Mouse (Mus musculus) midbrain, postnatal 0 days (tissue): ENCODE results near the gene Abca2. TPM values are rescaled to one million over a fixed set of nuclear protein-coding genes. Genes with fewer than 3 reads are reported as not detected.

ENCODE experiments used
- ATAC-seq: fragments of 200-750 bp; cut with Nextera tagmentation; 2 replicates; pipeline ENCODE4 v1.8.0; 2017; ENCODE audit warnings: moderate number of reproducible peaks, mild to moderate bottlenecking, moderate TSS enrichment, moderate library complexity; ENCODE audit not compliant: low FRiP score
- DNase-seq: peaks from one replicate; pipeline ENCODE4 v3.0.0-alpha.2; 2015; ENCODE audit warnings: low spot score
- H3K27ac ChIP-seq: fragments of 300-500 bp; sonication (generic); 2 replicates; pipeline ENCODE4 v1.5.1; 2014; ENCODE audit warnings: low read depth, mild to moderate bottlenecking, low read length, mixed read lengths
- H3K27me3 ChIP-seq: fragments of 300-500 bp; sonication (generic); 2 replicates; pipeline ENCODE4 v1.6.1; 2014; ENCODE audit warnings: low read length, control low read depth, mixed read lengths; ENCODE audit not compliant: insufficient read depth
- H3K36me3 ChIP-seq: fragments of 300-500 bp; sonication (generic); 2 replicates; pipeline ENCODE4 v1.6.1; 2014; ENCODE audit warnings: low read length, control low read depth, mixed read lengths; ENCODE audit not compliant: insufficient read depth
- H3K4me1 ChIP-seq: fragments of 300-500 bp; sonication (generic); 2 replicates; pipeline ENCODE4 v1.6.1; 2014; ENCODE audit warnings: mild to moderate bottlenecking, control low read depth, antibody characterized with exemption, low read length, mixed read lengths; ENCODE audit not compliant: insufficient read depth
- H3K4me2 ChIP-seq: fragments of 300-500 bp; sonication (generic); 2 replicates; pipeline ENCODE4 v1.6.1; 2014; ENCODE audit warnings: low read depth, mild to moderate bottlenecking, low read length, mixed read lengths; ENCODE audit not compliant: poor library complexity, severe bottlenecking
- H3K4me3 ChIP-seq: fragments of 300-500 bp; sonication (generic); 2 replicates; pipeline ENCODE4 v1.5.1; 2014; ENCODE audit warnings: low read depth, mild to moderate bottlenecking, low read length, moderate library complexity
- H3K9ac ChIP-seq: fragments of 300-500 bp; sonication (generic); replicated peaks from 2 replicates; pipeline ENCODE4 v1.6.1; 2014; ENCODE audit warnings: mild to moderate bottlenecking, low read length, moderate library complexity, mixed read lengths; ENCODE audit not compliant: poor library complexity, severe bottlenecking
- H3K9me3 ChIP-seq: fragments of 300-500 bp; sonication (generic); 2 replicates; pipeline ENCODE4 v1.6.1; 2016; ENCODE audit warnings: low read length, control low read depth
- CTCF ChIP-seq: IDR thresholded peaks from 2 replicates; pipeline ENCODE4 v1.5.1; 2016; ENCODE audit warnings: antibody characterized with exemption, mild to moderate bottlenecking
- WGBS: fragments of 180-500 bp; shearing (Covaris S2); extraction: QIAGEN DNeasy Blood & Tissue Kit; methylation state at CpG from one replicate; pipeline ENCODE4 v1.1.7; 2014; 5-methylcytosine and 5-hydroxymethylcytosine counted together
- microRNA-seq: library from miRNA; unstranded; fragments of <30 nt; microRNA quantifications from one replicate; pipeline ENCODE4, GENCODE M21; 2016; ENCODE audit warnings: borderline number of aligned reads
- polyA plus RNA-seq: library from polyadenylated mRNA; unstranded; fragments of >200 nt; fragmentation: Nextera tagmentation; extraction: Ambion mirVana; gene quantifications from 2 replicates; pipeline ENCODE4 v1.2.1, GENCODE M21; 2015
- total RNA-seq: library from RNA; depleted of rRNA; stranded (reverse); fragments of >200 nt; gene quantifications from 2 replicates; pipeline ENCODE4 v1.2.3, GENCODE M21; 2014; rRNA removed

Gene Abca2
- total and polyA plus RNA-seq, 2 experiments from 2014 or later = 13.5 to 84.3 TPM

DNA sequence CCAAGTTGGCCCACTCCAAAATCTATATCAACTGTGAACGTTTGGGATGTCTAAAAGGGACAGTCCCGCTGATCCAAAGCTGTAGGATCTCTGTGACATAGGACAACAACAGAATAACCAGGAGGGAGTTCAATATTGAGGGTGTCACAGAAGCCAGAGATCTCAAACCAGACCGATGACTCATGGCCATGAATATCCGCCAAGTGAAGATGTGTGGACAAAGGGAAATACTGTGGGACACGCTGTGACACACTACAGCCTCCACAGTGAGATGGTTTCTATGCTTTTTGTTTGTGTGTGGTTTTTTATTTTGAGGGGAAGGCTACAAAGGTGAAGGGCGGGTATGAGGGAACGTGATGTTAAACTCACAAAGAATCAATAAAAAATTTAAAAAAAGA is 60.2 kb downstream of the Abca2 start:
- no peaks in the 10 kb centered on the region for H3K36me3 ChIP-seq
- no peak for ATAC-seq
- no peak for TF ChIP-seq CTCF
- no peak overlapping the region for H3K27ac ChIP-seq
- no peaks in the 10 kb centered on the region for H3K9me3 ChIP-seq
- H3K4me1 ChIP-seq = no peaks in the 10 kb centered on the region
- H3K9ac ChIP-seq = no peak overlapping the region
- no peaks in the 10 kb centered on the region for H3K27me3 ChIP-seq
- no peak for DNase-seq
- 83% methylated on average over 7 of the region's 7 CpGs for WGBS
- no peak overlapping the region for H3K4me3 ChIP-seq
- no peak overlapping the region for H3K4me2 ChIP-seq

DNA sequence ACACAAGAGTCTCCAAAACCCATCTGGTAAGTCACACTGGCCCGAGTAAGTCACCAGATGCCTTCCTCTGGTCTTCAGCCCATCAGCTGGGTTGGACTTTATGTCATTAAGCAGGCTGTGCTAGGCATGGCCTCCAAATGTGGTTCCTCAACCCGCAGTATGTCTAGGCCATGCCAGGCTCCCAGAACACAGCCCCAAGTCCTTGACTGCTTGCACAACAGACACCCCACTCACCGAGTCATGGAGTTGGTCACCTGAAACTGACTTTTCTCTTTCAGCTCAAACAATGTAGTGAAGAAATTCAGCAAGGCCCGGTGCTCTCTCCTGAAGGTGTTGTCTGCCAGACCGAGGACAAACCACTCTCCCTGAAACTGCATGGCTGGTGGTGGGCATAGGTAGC is 64.5 kb downstream of the Abca2 start:
- 82% methylated on average over 5 of the region's 5 CpGs for WGBS
- ATAC-seq (no peak), DNase-seq (no peak)
- no peak overlapping the region for H3K4me2 ChIP-seq
- H3K36me3 ChIP-seq = no peaks in the 10 kb centered on the region
- H3K27ac ChIP-seq = no peak overlapping the region
- no peaks in the 10 kb centered on the region for H3K4me1 ChIP-seq
- TF ChIP-seq CTCF = no peak
- H3K9me3 ChIP-seq = no peaks in the 10 kb centered on the region
- no peak overlapping the region for H3K4me3 ChIP-seq
- H3K9ac ChIP-seq = no peak overlapping the region
- H3K27me3 ChIP-seq = no peaks in the 10 kb centered on the region

DNA sequence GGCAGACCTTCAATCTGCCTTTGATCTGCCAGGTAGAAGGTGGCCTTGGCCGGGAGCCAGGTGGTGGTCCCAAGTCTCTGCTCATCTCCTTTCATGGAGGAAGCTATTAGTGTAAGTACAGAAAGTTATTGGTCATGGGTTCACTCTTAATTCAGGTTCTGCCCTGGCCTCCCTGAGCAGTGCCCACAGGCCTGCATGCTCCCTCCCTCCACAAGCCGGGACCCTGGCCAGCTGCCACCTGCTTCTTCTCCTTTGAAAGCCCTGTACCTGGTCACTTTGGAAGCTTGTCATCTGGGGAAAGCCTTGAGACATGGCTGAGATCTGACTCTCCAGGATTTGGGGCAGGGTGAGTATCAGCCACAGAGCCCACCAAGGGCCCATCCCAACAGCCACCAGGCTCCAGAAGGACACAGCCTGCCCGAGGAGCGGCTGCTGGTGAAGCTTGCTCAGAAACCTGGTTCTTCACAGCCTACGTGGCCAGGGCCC is 65.0 kb downstream of the Abca2 start, which contains the start of gene Lcn12:
Lcn12 (minus strand) TSS at position 436 of the 486 bp plus-strand sequence.
- no peak within 1 kb of the TSS for H3K4me2 ChIP-seq
- H3K36me3 ChIP-seq = no peaks in the 10 kb centered on the region
- no peaks in the 10 kb centered on the region for H3K9me3 ChIP-seq
- no peak for DNase-seq
- H3K4me1 ChIP-seq = no peaks in the 10 kb centered on the region; the same call in 1 of the 2 replicates
- 88% methylated on average over 5 of the region's 5 CpGs for WGBS
- TF ChIP-seq CTCF = no peak
- H3K9ac ChIP-seq = no peak within 1 kb of the TSS
- no peak within 1 kb of the TSS for H3K4me3 ChIP-seq
- no peaks in the 10 kb centered on the region for H3K27me3 ChIP-seq
- no peak for ATAC-seq
- H3K27ac ChIP-seq = no peak within 1 kb of the TSS

DNA sequence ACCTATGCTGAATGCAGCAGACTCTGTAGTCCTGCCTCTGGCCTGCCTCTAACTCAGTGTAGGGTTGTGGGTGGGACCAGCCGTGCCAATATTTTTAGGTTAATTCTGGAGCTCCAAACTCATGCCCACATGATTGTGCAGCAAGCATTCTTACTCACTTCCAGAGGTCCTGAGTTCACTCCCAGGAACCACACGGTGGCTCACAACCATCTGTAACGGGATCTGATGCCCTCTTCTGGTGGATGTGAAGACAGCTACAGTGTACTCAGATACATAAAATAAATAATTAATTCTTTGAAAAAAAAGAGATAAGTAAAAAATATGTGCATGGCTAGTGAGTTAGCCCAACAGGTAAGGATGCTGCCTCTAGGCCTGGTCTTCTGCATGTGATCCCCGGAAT is 68.0 kb downstream of the Abca2 start:
- H3K27me3 ChIP-seq = no peaks in the 10 kb centered on the region
- peak; percentile 50 for DNase-seq
- 41% methylated on average over 4 of the region's 4 CpGs for WGBS

More for the DNA sequence above, 68.0 kb downstream of the Abca2 start:
- TF ChIP-seq CTCF = peak; percentile 71
- ATAC-seq = no peak
- no peak overlapping the region for H3K27ac ChIP-seq
- H3K4me2 ChIP-seq = no peak overlapping the region
- H3K4me1 ChIP-seq = peaks cover 4% of the 10 kb centered on the region; the same call in 1 of the 2 replicates
- H3K4me3 ChIP-seq = no peak overlapping the region
- no peaks in the 10 kb centered on the region for H3K9me3 ChIP-seq
- H3K36me3 ChIP-seq = no peaks in the 10 kb centered on the region
- no peak overlapping the region for H3K9ac ChIP-seq

Small RNA genes lying within 50 kb of the gene (microRNA-seq; reads per million reads assigned to microRNA genes)
- 2.3 reads per million for gene Mir3087

Other genes starting within 250 kb of the Abca2 start
Only the 30 nearest of the 43 such genes appear.
- gene Rnf208, start 186.4 kb upstream of the Abca2 start, total RNA-seq = 130 and 157 TPM in 2 replicates
- 240 and 253 TPM in 2 replicates for gene Rnf208, start 186.4 kb upstream of the Abca2 start, polyA plus RNA-seq
- 1.2 TPM in 1 of 2 replicates, not detected in the other for gene Cysrt1, start 186.3 kb upstream of the Abca2 start, total RNA-seq
- 0.19 TPM in 1 of 2 replicates, not detected in the other for gene Cysrt1, start 186.3 kb upstream of the Abca2 start, polyA plus RNA-seq
- 7.3 and 12.3 TPM in 2 replicates for gene AL732309.1, start 181.8 kb upstream of the Abca2 start, total RNA-seq
- gene AL732309.1, start 181.8 kb upstream of the Abca2 start, polyA plus RNA-seq = 2.4 and 3.0 TPM in 2 replicates
- gene Tmem203, start 173.3 kb upstream of the Abca2 start, total RNA-seq = 34.4 and 47.8 TPM in 2 replicates
- 20.0 and 22.7 TPM in 2 replicates for gene Tmem203, start 173.3 kb upstream of the Abca2 start, polyA plus RNA-seq
- gene Tprn, start 166.1 kb upstream of the Abca2 start, total RNA-seq = 23.7 and 45.5 TPM in 2 replicates
- 17.8 and 18.1 TPM in 2 replicates for gene Tprn, start 166.1 kb upstream of the Abca2 start, polyA plus RNA-seq
- 71.7 and 83.9 TPM in 2 replicates for gene Ssna1, start 156.3 kb upstream of the Abca2 start, total RNA-seq
- gene Ssna1, start 156.3 kb upstream of the Abca2 start, polyA plus RNA-seq = 158 and 172 TPM in 2 replicates
- gene Anapc2, start 156.2 kb upstream of the Abca2 start, total RNA-seq = 35.0 and 39.3 TPM in 2 replicates
- 103 and 107 TPM in 2 replicates for gene Anapc2, start 156.2 kb upstream of the Abca2 start, polyA plus RNA-seq
- gene Tmem210, start 140.6 kb upstream of the Abca2 start, total RNA-seq = not detected in 2 replicates
- not detected in 2 replicates for gene Tmem210, start 140.6 kb upstream of the Abca2 start, polyA plus RNA-seq
- not detected in 2 replicates for gene Lrrc26, start 138.8 kb upstream of the Abca2 start, total RNA-seq
- 0.23 and 0.26 TPM in 2 replicates for gene Lrrc26, start 138.8 kb upstream of the Abca2 start, polyA plus RNA-seq
- gene Grin1, start 109.5 kb upstream of the Abca2 start, total RNA-seq = 120 and 146 TPM in 2 replicates
- 71.5 and 72.3 TPM in 2 replicates for gene Grin1, start 109.5 kb upstream of the Abca2 start, polyA plus RNA-seq
- 58.9 and 60.0 TPM in 2 replicates for gene Man1b1, start 96.4 kb upstream of the Abca2 start, total RNA-seq
- 42.2 and 53.1 TPM in 2 replicates for gene Man1b1, start 96.4 kb upstream of the Abca2 start, polyA plus RNA-seq
- 14.9 and 20.3 TPM in 2 replicates for gene Dpp7, start 72.3 kb upstream of the Abca2 start, total RNA-seq
- 22.7 and 26.2 TPM in 2 replicates for gene Dpp7, start 72.3 kb upstream of the Abca2 start, polyA plus RNA-seq
- gene Uap1l1, start 63.0 kb upstream of the Abca2 start, total RNA-seq = 7.9 and 9.9 TPM in 2 replicates
- gene Uap1l1, start 63.0 kb upstream of the Abca2 start, polyA plus RNA-seq = 11.7 and 14.1 TPM in 2 replicates
- gene Sapcd2, start 56.4 kb upstream of the Abca2 start, total RNA-seq = 18.9 and 21.6 TPM in 2 replicates
- 12.7 and 13.4 TPM in 2 replicates for gene Sapcd2, start 56.4 kb upstream of the Abca2 start, polyA plus RNA-seq
- 4.2 and 4.4 TPM in 2 replicates for gene Entpd2, start 32.8 kb upstream of the Abca2 start, total RNA-seq
- 10.4 and 10.6 TPM in 2 replicates for gene Entpd2, start 32.8 kb upstream of the Abca2 start, polyA plus RNA-seq
- gene Npdc1, start 29.4 kb upstream of the Abca2 start, total RNA-seq = 199 and 234 TPM in 2 replicates
- gene Npdc1, start 29.4 kb upstream of the Abca2 start, polyA plus RNA-seq = 470 and 481 TPM in 2 replicates
- gene Fut7, start 5.4 kb upstream of the Abca2 start, total RNA-seq = 0.42 and 1.6 TPM in 2 replicates
- 0.22 and 0.23 TPM in 2 replicates for gene Fut7, start 5.4 kb upstream of the Abca2 start, polyA plus RNA-seq
- 0.61 and 0.66 TPM in 2 replicates for gene Clic3, start 28.1 kb downstream of the Abca2 start, total RNA-seq
- gene Clic3, start 28.1 kb downstream of the Abca2 start, polyA plus RNA-seq = 2.0 and 2.4 TPM in 2 replicates
- 163 and 195 TPM in 2 replicates for gene Paxx, start 32.4 kb downstream of the Abca2 start, total RNA-seq
- gene Paxx, start 32.4 kb downstream of the Abca2 start, polyA plus RNA-seq = 151 and 165 TPM in 2 replicates
- 2,128 and 2,726 TPM in 2 replicates for gene Ptgds, start 41.3 kb downstream of the Abca2 start, total RNA-seq
- gene Ptgds, start 41.3 kb downstream of the Abca2 start, polyA plus RNA-seq = 2,827 and 3,075 TPM in 2 replicates
- not detected in 2 replicates for gene Lcn12, start 65.2 kb downstream of the Abca2 start, total RNA-seq
- gene Lcn12, start 65.2 kb downstream of the Abca2 start, polyA plus RNA-seq = not detected in 2 replicates
- 131 and 148 TPM in 2 replicates for gene Fbxw5, start 72.0 kb downstream of the Abca2 start, total RNA-seq
- 106 and 113 TPM in 2 replicates for gene Fbxw5, start 72.0 kb downstream of the Abca2 start, polyA plus RNA-seq
- gene C8g, start 73.0 kb downstream of the Abca2 start, total RNA-seq = 2.7 and 4.4 TPM in 2 replicates
- gene C8g, start 73.0 kb downstream of the Abca2 start, polyA plus RNA-seq = 6.8 TPM in 2 replicates
- gene Traf2, start 118.2 kb downstream of the Abca2 start, total RNA-seq = 5.5 and 7.6 TPM in 2 replicates
- gene Traf2, start 118.2 kb downstream of the Abca2 start, polyA plus RNA-seq = 7.0 and 9.3 TPM in 2 replicates
- 187 and 196 TPM in 2 replicates for gene Edf1, start 129.1 kb downstream of the Abca2 start, total RNA-seq
- gene Edf1, start 129.1 kb downstream of the Abca2 start, polyA plus RNA-seq = 389 and 392 TPM in 2 replicates
- gene Mamdc4, start 146.1 kb downstream of the Abca2 start, total RNA-seq = 1.7 and 1.9 TPM in 2 replicates
- 0.32 TPM in 2 replicates for gene Mamdc4, start 146.1 kb downstream of the Abca2 start, polyA plus RNA-seq
- 37.9 and 39.8 TPM in 2 replicates for gene Phpt1, start 146.5 kb downstream of the Abca2 start, total RNA-seq
- 192 and 209 TPM in 2 replicates for gene Phpt1, start 146.5 kb downstream of the Abca2 start, polyA plus RNA-seq
- gene Ajm1, start 153.1 kb downstream of the Abca2 start, total RNA-seq = 23.1 and 30.9 TPM in 2 replicates
- 19.2 and 22.1 TPM in 2 replicates for gene Ajm1, start 153.1 kb downstream of the Abca2 start, polyA plus RNA-seq
- gene Rabl6, start 179.8 kb downstream of the Abca2 start, total RNA-seq = 66.8 and 98.0 TPM in 2 replicates
- gene Rabl6, start 179.8 kb downstream of the Abca2 start, polyA plus RNA-seq = 56.7 and 61.2 TPM in 2 replicates
- gene Ccdc183, start 189.0 kb downstream of the Abca2 start, total RNA-seq = not detected in 2 replicates
- 0.26 and 0.36 TPM in 2 replicates for gene Ccdc183, start 189.0 kb downstream of the Abca2 start, polyA plus RNA-seq